Mouse (Mus musculus) kidney, adult 8-10 months (tissue): ENCODE results near the gene Pnpla7.
A peak's percentile ranks its signal among the peaks of the same experiment; 100 is the strongest.

Source experiments
- DNase-seq, 2 experiments: peaks; one replicate each; pipeline ENCODE4 v3.0.0; 2022

Gene Pnpla7

DNA sequence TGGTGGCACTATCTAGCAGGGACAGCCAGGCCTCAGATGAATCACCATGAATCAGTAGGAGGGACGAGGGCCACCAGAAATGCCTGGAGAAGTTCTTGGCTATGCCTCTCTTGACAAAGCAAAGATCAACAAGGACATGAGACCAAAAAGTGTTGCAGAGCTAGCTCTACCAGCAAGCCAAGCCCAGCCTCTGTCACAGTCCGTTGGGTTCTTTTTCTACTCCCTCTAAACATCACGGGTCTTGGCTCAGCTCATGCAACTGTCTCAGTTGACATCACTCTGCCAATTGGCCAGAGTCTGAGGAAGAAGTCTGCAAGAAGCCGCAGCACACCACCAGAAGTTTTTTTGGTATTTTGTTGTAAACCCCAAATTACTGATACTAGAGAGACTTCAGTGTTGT, 99.7 kb downstream of the Pnpla7 start:
- DNase-seq, result peak; percentile 78 to 86

DNA sequence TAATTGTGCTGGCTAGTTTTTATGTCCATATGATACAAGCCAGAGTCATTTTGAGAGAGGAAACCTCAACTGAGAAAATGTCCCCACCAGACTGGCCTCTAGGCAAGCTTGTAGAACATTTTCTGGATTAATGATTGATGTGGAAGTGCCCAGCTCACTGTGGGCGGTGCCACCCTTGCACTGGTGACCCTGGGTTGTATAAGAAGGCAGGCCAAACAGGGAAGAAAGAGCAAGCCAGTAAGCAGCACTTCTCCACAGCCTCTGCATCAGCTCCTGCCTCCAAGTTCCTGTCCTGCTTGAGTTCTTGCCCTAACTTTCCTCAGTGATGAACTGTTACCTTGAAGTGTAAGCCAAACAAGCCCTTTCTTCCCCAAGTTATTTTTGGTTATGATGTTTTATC, 103.1 kb downstream of the Pnpla7 start:
- peak; percentile 85 to 86 for DNase-seq

DNA sequence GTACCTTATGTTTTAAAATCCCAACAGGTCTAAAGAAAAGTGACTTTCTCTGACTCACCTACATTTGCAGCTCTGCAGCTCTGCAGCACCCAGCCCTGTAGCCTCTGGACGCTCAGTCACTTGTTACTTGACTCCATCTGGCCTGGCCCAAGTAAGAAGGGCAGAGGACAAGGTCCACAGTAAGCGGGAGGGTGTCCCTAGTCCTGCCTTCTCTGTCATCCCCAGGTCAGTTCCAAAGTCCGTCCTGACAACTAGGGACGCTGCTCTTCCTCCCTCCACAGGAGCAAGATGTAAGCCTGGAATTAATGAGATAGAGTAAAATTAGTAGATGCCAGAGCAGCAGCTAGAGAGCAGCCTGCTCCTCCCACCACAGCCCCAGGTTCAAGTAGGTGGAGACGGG, 104.2 kb downstream of the Pnpla7 start, which contains the start of gene Entpd8:
Gene Entpd8, plus strand, starts transcription at position 229 of the 400 bp plus-strand sequence.
- peak; percentile 81 to 90 for DNase-seq

- DNase-seq, result no peak
Measured at GRCm38 (mm10) chr2:25083697-25084096, 107.9 kb downstream of the Pnpla7 start.

DNA sequence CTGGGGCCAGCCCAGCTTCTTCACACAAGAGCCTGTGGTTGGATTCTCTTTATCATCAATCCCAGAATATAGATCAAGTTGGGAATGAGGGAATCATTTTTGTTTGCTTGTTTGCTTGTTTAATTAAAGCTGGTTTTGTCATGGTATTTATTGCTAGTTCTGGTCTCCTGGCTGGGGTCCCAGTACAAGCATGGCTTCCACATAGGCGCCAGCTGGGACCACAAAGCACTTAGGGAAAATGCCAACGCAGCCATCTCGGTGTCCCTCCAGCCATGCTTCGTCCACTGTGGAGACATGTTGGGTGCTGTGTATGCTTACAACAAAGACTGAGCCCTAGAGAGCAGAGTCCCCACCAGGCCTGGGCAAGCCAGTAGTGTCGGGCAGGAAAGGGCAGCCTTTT, 109.7 kb downstream of the Pnpla7 start:
- no peak for DNase-seq

- DNase-seq, result peak; percentile 28 to 44
Measured at GRCm38 (mm10) chr2:25087842-25088241, 112.0 kb downstream of the Pnpla7 start.

- no peak for DNase-seq
Measured at GRCm38 (mm10) chr2:25088636-25089035, 112.8 kb downstream of the Pnpla7 start.

DNA sequence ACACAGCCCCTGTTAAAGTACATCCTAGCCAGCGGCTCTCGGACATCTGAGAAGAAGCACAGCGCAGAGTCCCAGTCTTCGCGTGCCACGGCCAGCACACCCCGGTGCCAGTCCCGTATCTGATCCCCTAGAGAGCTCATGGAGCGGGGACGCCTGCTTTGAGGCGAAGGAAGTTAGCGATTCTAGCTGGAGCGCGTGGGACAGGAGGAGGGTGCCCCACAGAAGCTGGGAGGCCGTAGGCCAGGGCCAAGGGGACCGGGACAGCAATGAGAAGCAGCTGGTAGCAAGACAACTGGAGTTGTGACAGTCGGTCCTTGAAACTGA, 118.9 kb downstream of the Pnpla7 start:
- DNase-seq, result no peak

GRCm38 (mm10) chr2:25095109-25095850, 119.4 kb downstream of the Pnpla7 start, which contains the start of gene Noxa1:
Gene Noxa1, minus strand, starts transcription at chr2:25095149.
- DNase-seq, result no peak

GRCm38 (mm10) chr2:25098005-25098615, 122.3 kb downstream of the Pnpla7 start:
- no peak for DNase-seq

- DNase-seq, result peak in 1 of 2 experiments; percentile 36
Measured at GRCm38 (mm10) chr2:25098956-25099355, 123.1 kb downstream of the Pnpla7 start.

DNA sequence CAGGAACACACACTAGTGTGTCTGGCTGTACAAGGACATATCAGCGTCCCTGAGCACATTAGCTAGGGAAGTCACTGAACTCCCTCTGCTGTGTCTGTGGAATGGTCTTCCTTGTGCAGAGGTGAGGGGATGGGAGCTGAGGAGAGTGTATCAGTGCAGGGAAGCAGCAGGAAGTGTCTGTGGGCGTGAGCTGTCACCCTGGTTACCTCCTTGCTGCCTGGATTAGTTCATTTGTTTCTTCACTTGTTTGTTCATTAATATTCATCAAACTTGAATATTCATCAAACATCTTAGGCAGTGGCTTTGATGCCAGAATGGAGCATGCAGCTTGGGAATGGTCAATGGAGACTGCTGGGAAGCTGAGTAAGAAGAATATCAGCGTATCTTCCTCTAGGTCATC, 123.9 kb downstream of the Pnpla7 start:
- no peak for DNase-seq
